Mouse (Mus musculus) spleen, adult 2 months (tissue): Measurements from ENCODE around the gene Eif4g3.

ENCODE experiments used
- CTCF ChIP-seq: fragments of 200-500 bp; IDR thresholded peaks from 2 replicates; pipeline ENCODE4 v1.5.1; 2011; ENCODE audit warnings: mild to moderate bottlenecking, inconsistent platforms; ENCODE audit not compliant: insufficient read depth, insufficient read length, insufficient replicate concordance; ENCODE audit errors: extremely low read depth
- POLR2A ChIP-seq: fragments of 200-500 bp; IDR thresholded peaks from 2 replicates; pipeline ENCODE4 v1.6.1; 2011; ENCODE audit warnings: low read depth, low read length, inconsistent platforms

GRCm38 (mm10) chr4:138022761-138023160 is 29.9 kb downstream of the Eif4g3 start:
- TF ChIP-seq CTCF (no peak), POLR2A (no peak)
